Mouse (Mus musculus) 3T3-L1 (cell line): ENCODE data around the gene Pin4.
"Not testable (repeated sequence)": the region's sequence is repeated elsewhere in the genome, so short reads cannot be mapped to it uniquely, and the experiment has no call there.

ENCODE experiments used
- DNase-seq: peaks from one replicate; pipeline ENCODE4 v3.0.0-alpha.2; 2015; ENCODE audit warnings: low read depth, low spot score

Pin4 gene

GRCm38 (mm10) chrX:102119042-102119864, at the start of gene Pin4:
Pin4 (plus strand) TSS chrX:102119447.
- peak; percentile 99 for DNase-seq

DNA sequence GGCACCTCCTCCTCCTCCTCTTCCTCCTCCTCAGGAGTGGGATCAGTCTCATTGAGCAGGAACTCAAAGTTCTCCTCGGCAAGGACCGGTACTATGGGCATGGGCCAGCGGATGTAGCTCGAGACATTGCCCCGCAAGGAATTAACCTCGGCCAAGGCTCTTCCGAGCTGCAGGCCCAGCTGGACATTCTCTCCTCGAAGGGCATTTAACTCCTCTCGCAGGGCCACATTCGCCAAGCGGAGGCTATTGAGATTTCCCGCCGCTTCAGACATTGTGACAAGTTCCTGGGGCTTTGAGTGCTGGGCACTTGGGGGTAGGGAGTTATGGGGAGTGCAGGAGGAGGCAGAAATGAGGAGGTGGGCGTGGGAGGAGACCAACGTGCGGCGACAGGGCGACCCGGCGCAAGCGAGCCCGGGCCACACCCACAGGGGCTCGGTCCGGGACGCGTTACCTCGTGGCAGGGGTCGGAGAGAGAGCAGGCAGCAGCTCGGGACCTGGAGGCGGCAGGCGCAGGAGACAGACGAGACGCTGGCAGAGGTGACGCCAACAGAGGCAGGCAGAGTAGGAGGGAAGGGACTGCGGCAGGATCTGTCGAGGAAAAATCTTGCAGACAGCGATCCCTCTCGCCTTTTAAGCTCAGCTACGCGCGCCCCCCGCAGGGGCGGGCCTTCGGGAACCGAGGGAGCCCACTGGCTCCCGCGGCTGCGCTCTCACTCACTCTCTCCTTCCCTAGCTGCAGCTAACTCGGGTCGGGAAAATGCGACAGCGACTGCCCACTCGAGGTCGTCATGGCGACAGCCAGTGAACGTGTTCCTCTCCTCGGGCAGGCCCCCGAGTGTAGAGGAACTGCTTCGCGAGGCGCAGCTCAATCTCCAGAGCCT, 48.4 kb upstream of the Pin4 start, which contains the start of gene Rtl5:
Gene Rtl5, minus strand, starts transcription at position 714 of the 881 bp plus-strand sequence.
- no peak for DNase-seq

GRCm38 (mm10) chrX:102071517-102071916, 47.7 kb upstream of the Pin4 start:
- DNase-seq = no peak

DNA sequence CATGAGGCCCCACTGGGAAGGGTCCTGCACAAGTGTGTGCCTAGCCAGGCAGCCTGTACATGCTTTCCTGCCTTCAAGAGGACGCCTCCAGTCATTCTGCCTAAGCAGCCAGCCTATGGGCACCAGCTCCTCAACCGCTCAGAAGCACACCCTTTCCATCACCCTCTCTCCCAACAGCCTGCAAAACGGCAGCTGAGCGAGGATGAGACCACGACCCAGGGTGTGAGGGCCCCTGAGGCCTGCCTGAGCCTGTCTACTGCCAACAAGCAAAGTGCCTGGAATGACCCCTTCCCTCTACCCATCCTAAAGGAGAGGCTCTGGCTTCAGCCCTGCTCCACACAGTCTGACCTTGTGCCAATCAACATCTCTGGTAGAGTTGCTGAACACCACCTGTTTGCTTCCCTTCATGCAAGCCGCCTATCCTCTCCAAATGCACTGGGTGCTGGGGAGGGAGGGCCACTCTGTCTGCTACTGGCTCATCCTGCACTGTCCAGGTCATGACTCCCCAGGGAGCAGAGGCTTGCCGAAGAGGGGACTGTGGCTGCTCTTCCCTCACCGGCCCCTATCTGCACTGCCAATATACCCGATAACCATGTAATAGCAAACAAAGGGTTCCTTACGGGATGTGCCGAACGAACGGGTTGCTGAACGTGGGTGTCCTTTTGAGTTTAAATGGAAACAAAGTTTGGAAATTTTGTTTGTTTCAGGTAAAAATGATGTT, 45.5 kb upstream of the Pin4 start:
- no peak for DNase-seq

- DNase-seq = no peak
These were observed 44.8 kb upstream of the Pin4 start for GRCm38 (mm10) chrX:102074435-102074834.

GRCm38 (mm10) chrX:102075158-102075557, 44.1 kb upstream of the Pin4 start:
- DNase-seq = no peak

GRCm38 (mm10) chrX:102076886-102077765, 42.1 kb upstream of the Pin4 start:
- peak; percentile 77 for DNase-seq

- DNase-seq = no peak
These were observed 38.2 kb upstream of the Pin4 start for GRCm38 (mm10) chrX:102081076-102081475.

DNA sequence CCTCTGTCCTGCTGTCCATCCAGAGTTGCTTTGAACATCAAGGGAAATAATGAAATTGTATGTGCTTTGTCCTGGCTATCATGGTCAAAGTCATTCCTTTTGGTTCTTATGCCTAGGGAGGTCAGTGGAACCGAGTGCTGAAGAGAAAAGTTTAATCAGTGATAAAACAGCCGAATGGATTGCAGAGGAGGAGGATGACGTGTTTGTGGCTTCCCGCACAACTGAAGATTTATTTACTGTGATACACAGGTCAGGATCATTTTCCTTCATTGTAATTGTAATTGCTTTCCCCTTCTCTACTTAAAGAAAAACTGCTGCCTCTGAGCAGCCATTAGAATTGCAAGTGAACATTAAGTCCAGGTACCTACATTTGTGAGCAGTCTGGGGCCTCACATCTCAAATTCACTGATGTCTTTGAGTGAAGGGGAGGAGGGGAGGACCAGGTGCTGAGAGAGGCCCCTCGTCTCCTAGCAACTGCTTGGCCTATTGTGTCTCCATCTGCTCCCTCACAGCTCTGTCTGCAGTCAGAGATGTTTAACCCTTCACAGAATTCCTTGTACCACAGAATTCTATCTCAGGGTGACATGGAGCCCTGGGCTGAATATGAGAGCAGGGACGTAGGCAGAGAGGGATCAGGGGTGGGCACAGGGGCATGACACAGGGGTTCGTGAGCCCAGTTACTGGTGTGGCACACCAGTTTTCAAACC, 37.5 kb upstream of the Pin4 start:
- DNase-seq = no peak

DNA sequence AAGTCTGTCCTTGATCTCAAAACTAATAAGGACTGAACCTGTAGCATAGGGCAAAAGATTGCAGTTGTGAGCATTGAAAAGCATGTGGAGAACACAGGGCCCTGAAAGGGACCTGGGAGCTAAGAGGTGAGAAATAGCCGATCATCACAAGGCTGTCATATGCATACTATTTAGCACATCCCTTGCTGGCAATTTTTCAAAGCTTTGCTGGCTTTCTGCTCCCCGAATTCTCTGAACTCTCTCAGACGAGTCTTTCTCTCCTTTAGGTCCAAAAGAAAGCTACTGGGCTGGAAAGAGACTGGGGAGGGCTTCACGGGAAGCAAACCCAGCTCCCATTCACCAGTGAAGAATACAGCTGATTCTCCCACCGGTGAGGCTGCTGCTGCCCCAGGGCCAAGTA, 36.9 kb upstream of the Pin4 start:
- no peak for DNase-seq

- DNase-seq = no peak
These were observed 33.3 kb upstream of the Pin4 start for GRCm38 (mm10) chrX:102085798-102086443.

DNA sequence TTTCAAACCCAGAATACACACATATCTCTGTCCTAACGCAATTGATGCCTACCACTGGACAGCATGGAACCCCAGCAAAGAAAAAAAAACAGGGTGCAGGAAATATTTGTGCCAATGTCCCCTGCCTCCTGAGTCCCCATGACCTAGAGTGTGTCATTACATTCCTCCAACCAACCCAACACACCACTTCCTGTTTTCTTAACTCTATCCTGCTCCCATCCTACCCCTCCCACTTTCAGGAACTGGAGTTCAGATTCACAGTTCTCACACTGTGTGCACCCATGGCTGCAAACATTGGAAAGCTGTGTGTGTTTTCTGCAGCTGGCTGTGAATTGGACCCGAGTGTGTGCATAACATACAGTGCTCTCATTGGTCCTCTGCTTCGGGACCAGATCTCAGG, 28.6 kb upstream of the Pin4 start:
- DNase-seq = peak; percentile 33

DNA sequence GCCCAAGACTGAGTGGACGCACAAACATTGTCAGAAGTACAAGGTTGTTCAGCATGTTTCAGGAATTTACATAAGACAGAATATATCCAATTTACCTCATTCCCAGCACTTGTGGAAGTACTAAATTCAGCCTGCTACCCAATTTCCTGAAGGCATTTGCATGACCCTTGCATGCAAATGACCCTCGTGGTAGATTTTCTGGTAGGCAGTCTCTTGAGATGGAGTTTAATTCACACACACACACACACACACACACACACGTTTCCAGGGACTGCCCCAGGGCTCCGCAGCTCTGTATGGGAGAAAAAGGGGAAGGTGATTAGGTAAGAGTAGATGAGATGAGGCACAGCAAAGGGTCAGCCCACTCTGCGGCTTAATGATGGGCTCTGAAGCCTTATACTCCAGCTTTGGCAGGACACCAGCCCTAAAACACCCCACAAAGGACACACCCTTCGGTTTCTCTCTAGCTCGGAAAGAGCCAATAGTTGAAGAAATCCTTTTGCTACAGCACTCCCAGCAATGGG, 24.8 kb upstream of the Pin4 start:
- DNase-seq = no peak

GRCm38 (mm10) chrX:102101886-102102285, 17.4 kb upstream of the Pin4 start:
- no peak for DNase-seq

DNA sequence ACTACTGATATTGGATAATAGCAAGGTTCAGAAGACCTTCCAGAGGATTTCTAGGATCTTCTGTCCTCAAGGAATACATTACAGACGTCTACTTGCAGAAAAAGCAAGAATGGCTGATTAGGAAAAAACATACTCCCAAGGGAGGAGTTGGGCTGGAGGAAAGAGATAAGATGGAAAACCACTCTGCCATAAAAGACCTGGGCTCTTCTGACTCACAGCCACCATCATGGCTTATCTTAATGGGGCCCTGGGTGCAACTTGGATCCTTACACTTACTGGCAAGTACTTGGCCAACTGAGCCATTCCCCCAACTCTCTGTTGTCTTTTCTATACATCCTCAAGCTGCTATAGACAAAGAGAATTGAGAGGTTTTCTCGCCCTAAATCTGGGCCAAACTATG, 15.4 kb upstream of the Pin4 start:
- not testable (repeated sequence) for DNase-seq

GRCm38 (mm10) chrX:102109349-102109748, 9.9 kb upstream of the Pin4 start:
- DNase-seq = not testable (repeated sequence)

- DNase-seq = peak; percentile 26
These were observed 3.6 kb upstream of the Pin4 start for GRCm38 (mm10) chrX:102115676-102116075.

DNA sequence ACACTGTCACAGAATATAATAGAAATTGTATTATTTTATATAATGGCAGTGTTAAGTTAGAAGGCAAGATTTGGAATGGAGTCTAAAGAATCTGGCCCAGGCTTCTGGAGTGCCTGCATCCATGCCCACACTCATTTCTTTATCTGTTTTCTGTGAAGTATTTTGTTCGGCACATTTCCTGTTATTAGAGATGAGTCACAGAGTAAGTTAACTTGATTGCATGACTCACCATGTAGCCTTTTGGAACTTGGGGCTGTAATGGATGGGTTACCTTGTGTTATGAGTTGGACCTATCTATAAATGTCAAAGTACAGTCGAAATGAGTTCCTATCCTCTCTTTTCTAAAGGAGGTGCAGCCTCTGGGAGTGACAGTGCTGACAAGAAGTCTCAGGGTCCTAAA, 2.1 kb downstream of the Pin4 start:
- DNase-seq = peak; percentile 56

DNA sequence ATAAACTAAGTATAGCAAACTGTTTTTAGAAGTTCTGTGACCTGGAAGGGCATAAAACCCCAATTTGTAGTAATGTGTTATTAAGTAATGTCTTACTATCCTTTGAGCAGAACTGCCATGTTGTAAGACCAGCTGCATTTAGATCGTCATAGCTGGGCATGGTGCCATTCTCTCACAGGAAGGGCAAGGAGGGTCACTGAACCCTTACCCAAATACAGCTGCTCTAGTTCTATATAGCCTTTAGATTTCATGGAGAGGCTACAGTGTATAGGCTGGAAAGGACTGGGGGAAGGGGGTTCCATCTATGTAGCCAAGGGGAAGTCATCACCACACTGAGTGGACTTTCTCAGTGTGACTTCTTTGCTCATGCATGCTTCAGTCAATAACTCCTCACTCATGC, 21.9 kb downstream of the Pin4 start:
- DNase-seq = no peak
